Mouse (Mus musculus): ENCODE results near the gene Rab13. TPM values are rescaled to one million over a fixed set of nuclear protein-coding genes. Genes with fewer than 3 reads are reported as not detected.
"Not testable (repeated sequence)": the region's sequence is repeated elsewhere in the genome, so short reads cannot be mapped to it uniquely, and the experiment has no call there.

Gene Rab13
- polyA plus RNA-seq, 1 experiment from 2014 or later: 11.9 TPM

DNA sequence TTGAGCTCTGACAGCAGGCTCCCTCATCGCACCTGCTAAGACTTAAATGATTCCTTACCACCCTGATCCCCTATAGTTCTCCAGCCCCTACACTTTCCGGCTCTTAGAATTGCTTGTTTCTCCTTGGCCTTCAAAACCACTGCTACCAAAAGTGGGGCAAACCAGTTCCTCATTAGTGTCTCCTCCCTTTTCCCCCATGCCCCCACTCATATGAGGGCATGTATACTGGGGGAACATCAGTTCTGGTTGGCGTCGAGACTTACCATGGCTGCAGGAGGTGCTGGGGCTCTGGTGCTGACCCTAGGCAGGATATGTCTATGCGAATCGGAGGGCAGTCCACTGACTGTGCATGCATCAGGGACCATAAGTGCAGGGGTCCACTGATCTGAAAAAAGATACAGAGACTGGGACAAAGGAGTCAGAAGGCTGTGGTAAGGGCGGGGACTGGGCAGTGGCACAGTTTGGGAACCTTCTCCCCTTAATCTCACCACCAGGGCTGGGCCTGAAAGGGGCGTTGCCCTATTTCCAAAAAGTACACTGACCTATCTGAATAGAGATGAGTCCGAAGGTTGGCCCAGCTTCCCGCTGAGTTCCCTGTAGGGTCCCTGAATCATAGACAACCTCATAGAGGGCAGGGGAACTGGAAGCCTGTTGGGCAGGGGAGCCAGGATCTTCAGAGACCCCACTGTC lies 28.3 kb downstream of the Rab13 start:
- Histone ChIP-seq H3K36me3 (ENCODE audit: control insufficient read depth, insufficient read depth, low read length) (no peaks in the 10 kb centered on the region), H3K4me2 (ENCODE audit: low read length) (no peak overlapping the region), H3K27ac (ENCODE audit: low read depth, low read length) (no peak overlapping the region), H3K4me3 (ENCODE audit: low read depth, low read length) (no peak overlapping the region), H3K9ac (ENCODE audit: low read length) (no peak overlapping the region), H3K27me3 (replicated peaks; ENCODE audit: control insufficient read depth, insufficient read depth, low read length) (no peaks in the 10 kb centered on the region), H3K9me3 (replicated peaks; ENCODE audit: control insufficient read depth, low read length) (no peaks in the 10 kb centered on the region), H3K4me1 (ENCODE audit: control insufficient read depth, insufficient read depth, low read length) (peaks cover 11% of the 10 kb centered on the region; the same call in 1 of the 2 replicates)
- DNase-seq (ENCODE audit: low spot score) (no peak), ATAC-seq (no peak)
- WGBS: 87% methylated on average over 10 of the region's 10 CpGs

DNA sequence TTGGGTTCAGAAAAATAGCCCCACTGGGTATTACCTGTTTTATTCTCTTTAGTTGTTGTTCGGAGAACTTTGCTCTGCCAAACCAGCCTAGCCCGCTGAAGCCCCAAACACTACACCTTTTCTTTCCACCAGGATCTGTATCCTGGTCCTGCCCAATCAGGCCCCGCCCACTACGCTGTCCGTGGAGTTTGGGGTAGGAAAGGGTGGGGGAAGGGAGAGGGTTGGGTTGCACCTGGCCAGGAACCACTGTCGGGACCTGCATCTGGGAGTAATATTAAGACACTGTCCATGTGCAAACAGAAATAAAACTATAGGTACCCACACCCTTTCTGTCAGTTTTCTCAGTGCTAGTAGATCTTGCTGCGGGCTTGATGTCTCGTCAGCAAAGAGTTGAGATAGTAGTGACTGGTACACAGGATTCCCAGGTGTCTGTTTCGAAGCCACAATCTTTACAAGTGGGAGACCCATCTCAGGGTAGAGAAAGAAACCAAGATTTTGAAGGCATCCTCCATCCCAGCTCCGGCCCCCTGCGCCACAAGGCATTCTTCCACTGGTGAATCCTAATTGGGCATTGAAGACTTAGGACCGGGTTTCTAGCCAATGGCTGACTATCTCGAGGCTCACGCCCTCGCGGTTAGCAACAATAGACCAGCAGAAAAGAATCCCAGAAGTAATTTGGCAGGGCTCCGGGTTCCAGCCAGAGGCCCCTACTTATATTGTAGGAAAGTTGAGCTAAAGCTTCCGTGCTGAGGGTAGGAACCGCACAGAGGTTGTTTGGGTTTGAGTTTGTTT lies 29.7 kb downstream of the Rab13 start, which contains the start of gene Creb3l4:
Gene Creb3l4, minus strand, starts transcription at position 529 of the 792 bp plus-strand sequence.
- H3K9ac ChIP-seq (ENCODE audit: low read length): peak within 1 kb of the TSS; percentile 22; the same call in 1 of the 2 replicates
- no peaks in the 10 kb centered on the region for H3K9me3 ChIP-seq (replicated peaks; ENCODE audit: control insufficient read depth, low read length)
- H3K27me3 ChIP-seq (replicated peaks; ENCODE audit: control insufficient read depth, insufficient read depth, low read length): no peaks in the 10 kb centered on the region
- under 1% methylated on average over 19 of the region's 19 CpGs for WGBS
- peak within 1 kb of the TSS; percentile 29 for H3K4me3 ChIP-seq (ENCODE audit: low read depth, low read length)
- H3K4me2 ChIP-seq (ENCODE audit: low read length): peak within 1 kb of the TSS; percentile 53
- 0 out of 2 replicates have a peak within 1 kb of the TSS, but pooled peaks have one; percentile 4 for H3K27ac ChIP-seq (ENCODE audit: low read depth, low read length)
- H3K4me1 ChIP-seq (ENCODE audit: control insufficient read depth, insufficient read depth, low read length): peaks cover 14% of the 10 kb centered on the region
- no peaks in the 10 kb centered on the region for H3K36me3 ChIP-seq (ENCODE audit: control insufficient read depth, insufficient read depth, low read length)
- DNase-seq (ENCODE audit: low spot score): peak; percentile 92
- peak; percentile 77 for ATAC-seq

DNA sequence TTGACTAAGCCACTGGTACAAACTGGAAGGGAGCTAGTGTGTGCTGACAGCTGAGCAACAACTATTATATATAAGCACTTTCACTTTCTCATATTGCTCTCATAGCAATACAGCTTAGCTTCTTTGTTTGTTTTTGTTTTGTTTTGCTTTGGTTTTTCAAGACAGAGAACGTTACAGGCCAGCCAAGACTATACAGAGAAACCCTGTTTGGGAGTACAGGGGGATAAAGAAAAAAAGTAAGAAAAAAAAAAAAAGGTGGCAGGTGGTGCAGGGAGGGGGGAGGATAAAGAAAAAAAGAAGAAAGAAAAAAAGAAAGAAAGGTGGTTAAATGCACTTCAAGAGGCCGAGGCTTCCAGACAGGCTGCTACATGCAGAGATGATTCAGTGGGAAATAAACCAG lies 31.9 kb downstream of the Rab13 start:
- ATAC-seq (no peak), DNase-seq (ENCODE audit: low spot score) (no peak)
- peaks cover 18% of the 10 kb centered on the region for H3K4me1 ChIP-seq (ENCODE audit: control insufficient read depth, insufficient read depth, low read length)
- H3K36me3 ChIP-seq (ENCODE audit: control insufficient read depth, insufficient read depth, low read length): no peaks in the 10 kb centered on the region
- no peak overlapping the region for H3K9ac ChIP-seq (ENCODE audit: low read length)
- H3K4me3 ChIP-seq (ENCODE audit: low read depth, low read length): no peak overlapping the region
- WGBS: 57% methylated on average over 2 of the region's 2 CpGs
- no peak overlapping the region for H3K27ac ChIP-seq (ENCODE audit: low read depth, low read length)
- H3K9me3 ChIP-seq (replicated peaks; ENCODE audit: control insufficient read depth, low read length): no peaks in the 10 kb centered on the region
- no peaks in the 10 kb centered on the region for H3K27me3 ChIP-seq (replicated peaks; ENCODE audit: control insufficient read depth, insufficient read depth, low read length)
- H3K4me2 ChIP-seq (ENCODE audit: low read length): no peak overlapping the region

DNA sequence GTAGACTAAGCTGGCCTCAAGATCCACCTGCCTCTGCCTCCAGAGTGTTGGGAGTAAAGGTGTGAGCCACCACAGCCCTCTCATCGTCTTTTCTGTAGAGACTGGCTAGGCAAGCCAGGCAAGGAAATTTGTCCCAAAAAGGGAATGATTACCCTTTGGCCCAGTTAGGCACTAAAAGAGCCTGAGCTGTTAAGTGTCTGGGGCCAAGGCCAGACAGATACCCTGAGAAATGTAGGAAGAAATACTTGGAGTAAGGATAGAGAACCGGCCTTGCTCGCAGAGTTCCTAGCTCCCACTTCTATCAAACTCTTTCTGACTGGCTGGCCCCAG lies 34.1 kb downstream of the Rab13 start:
- H3K27me3 ChIP-seq (replicated peaks; ENCODE audit: control insufficient read depth, insufficient read depth, low read length): no peaks in the 10 kb centered on the region
- no peaks in the 10 kb centered on the region for H3K9me3 ChIP-seq (replicated peaks; ENCODE audit: control insufficient read depth, low read length)
- no peak for DNase-seq (ENCODE audit: low spot score)
- peaks cover 8% of the 10 kb centered on the region; the same call in 1 of the 2 replicates for H3K36me3 ChIP-seq (ENCODE audit: control insufficient read depth, insufficient read depth, low read length)
- H3K27ac ChIP-seq (ENCODE audit: low read depth, low read length): peak overlapping the region; percentile 84
- 3% methylated on average over 3 of the region's 3 CpGs for WGBS
- peak overlapping the region; percentile 55 for H3K4me3 ChIP-seq (ENCODE audit: low read depth, low read length)
- peak overlapping the region; percentile 66 for H3K9ac ChIP-seq (ENCODE audit: low read length)
- H3K4me1 ChIP-seq (ENCODE audit: control insufficient read depth, insufficient read depth, low read length): peaks cover 17% of the 10 kb centered on the region
- ATAC-seq: no peak; the same call in 1 of the 2 replicates
- H3K4me2 ChIP-seq (ENCODE audit: low read length): peak overlapping the region; percentile 91

DNA sequence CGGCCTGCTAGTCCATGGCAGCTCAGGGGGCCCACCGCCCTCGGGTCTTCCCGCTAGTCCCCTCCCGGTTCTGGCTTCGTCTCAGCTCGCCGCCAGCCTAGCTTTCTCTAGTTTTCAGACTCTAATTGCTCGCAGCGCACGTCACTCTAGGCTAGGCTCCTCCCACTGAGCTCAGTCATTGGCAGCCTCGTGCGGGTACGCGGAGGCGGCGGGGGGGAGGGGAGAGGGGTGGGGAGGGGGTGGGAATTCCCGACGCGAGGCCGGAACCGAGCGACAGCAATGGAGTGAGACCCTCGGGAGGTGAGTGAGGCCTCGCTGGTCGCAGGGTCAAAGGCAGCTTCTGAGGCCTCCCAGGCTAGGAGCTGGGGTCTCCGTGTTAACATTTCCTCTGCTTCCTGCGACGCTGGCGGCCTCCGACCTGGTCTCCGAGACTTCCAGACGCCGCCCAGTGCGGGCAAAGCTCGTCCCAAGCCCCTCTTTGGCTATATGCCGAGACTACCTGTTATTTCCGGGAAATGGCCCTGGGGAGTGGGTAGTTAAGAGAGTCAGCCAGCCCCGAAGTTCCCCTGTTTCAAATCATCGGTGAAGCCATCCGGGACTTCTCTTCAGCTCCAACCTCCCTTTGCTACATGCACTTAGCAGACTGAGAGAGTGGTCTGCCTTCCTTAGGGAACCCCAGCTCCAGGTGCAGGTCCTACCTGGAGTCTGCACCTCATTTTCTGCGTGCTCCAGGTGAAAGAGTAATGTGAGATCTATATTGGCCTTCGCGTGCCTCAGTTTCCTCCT lies 34.7 kb downstream of the Rab13 start, which contains the start of gene Slc39a1:
Gene Slc39a1, plus strand, starts transcription at position 213 of the 786 bp plus-strand sequence.
- peak; percentile 96 for ATAC-seq
- H3K36me3 ChIP-seq (ENCODE audit: control insufficient read depth, insufficient read depth, low read length): peaks cover 8% of the 10 kb centered on the region; the same call in 1 of the 2 replicates
- peak within 1 kb of the TSS; percentile 91 for H3K4me2 ChIP-seq (ENCODE audit: low read length)
- peaks cover 11% of the 10 kb centered on the region for H3K4me1 ChIP-seq (ENCODE audit: control insufficient read depth, insufficient read depth, low read length)
- H3K27me3 ChIP-seq (replicated peaks; ENCODE audit: control insufficient read depth, insufficient read depth, low read length): no peaks in the 10 kb centered on the region
- peak within 1 kb of the TSS; percentile 84 for H3K27ac ChIP-seq (ENCODE audit: low read depth, low read length)
- H3K9ac ChIP-seq (ENCODE audit: low read length): peak within 1 kb of the TSS; percentile 66
- H3K4me3 ChIP-seq (ENCODE audit: low read depth, low read length): peak within 1 kb of the TSS; percentile 55
- no peaks in the 10 kb centered on the region for H3K9me3 ChIP-seq (replicated peaks; ENCODE audit: control insufficient read depth, low read length)
- under 1% methylated on average over 35 of the region's 44 CpGs for WGBS
- DNase-seq (ENCODE audit: low spot score): peak; percentile 99

DNA sequence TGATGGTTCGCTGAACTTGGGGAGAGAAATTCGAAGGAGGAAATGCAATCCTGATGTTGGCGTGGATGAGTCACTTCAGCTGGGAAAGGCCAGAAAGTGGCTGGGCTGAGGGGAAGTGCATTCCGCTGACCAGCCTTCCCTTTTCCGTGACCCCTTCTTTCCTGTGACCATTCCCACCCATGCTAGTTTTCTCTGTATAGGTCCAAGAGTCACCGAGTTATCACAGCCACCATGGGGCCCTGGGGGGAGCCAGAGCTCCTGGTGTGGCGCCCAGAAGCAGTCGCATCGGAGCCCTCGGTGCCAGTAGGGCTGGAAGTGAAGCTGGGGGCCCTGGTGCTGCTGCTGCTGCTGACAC lies 35.2 kb downstream of the Rab13 start:
- 7% methylated on average over 10 of the region's 10 CpGs for WGBS
- no peaks in the 10 kb centered on the region for H3K9me3 ChIP-seq (replicated peaks; ENCODE audit: control insufficient read depth, low read length)
- H3K9ac ChIP-seq (ENCODE audit: low read length): peak overlapping the region; percentile 66
- H3K36me3 ChIP-seq (ENCODE audit: control insufficient read depth, insufficient read depth, low read length): peaks cover 8% of the 10 kb centered on the region; the same call in 1 of the 2 replicates
- peak; percentile 5 for DNase-seq (ENCODE audit: low spot score)
- H3K4me1 ChIP-seq (ENCODE audit: control insufficient read depth, insufficient read depth, low read length): peaks cover 8% of the 10 kb centered on the region
- H3K4me2 ChIP-seq (ENCODE audit: low read length): peak overlapping the region; percentile 91
- ATAC-seq: no peak
- H3K27ac ChIP-seq (ENCODE audit: low read depth, low read length): peak overlapping the region; percentile 61; the same call in 1 of the 2 replicates
- no peaks in the 10 kb centered on the region for H3K27me3 ChIP-seq (replicated peaks; ENCODE audit: control insufficient read depth, insufficient read depth, low read length)
- peak overlapping the region; percentile 55 for H3K4me3 ChIP-seq (ENCODE audit: low read depth, low read length)

DNA sequence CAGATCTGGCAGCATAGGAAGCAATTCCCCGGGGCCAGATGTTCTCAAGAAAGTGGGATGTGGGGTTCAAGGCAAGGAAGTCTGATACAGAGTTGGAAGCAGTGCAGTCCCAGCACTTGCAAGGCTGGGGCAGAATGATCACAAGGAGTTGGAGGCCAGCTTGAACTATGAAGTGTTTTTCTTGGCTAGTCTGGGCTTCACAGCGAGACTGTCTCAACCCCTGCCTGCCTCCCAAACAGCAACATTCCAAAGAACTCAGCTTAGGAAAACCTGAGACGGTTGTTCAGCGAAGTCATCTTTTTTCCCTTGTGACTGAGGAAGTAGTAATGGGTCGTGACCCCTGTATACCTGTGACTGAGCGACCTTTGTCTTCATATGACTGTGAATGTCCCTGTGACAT lies 37.3 kb downstream of the Rab13 start:
- Histone ChIP-seq H3K27me3 (replicated peaks; ENCODE audit: control insufficient read depth, insufficient read depth, low read length) (no peaks in the 10 kb centered on the region), H3K4me3 (ENCODE audit: low read depth, low read length) (no peak overlapping the region), H3K4me1 (ENCODE audit: control insufficient read depth, insufficient read depth, low read length) (peaks cover 13% of the 10 kb centered on the region), H3K9me3 (replicated peaks; ENCODE audit: control insufficient read depth, low read length) (no peaks in the 10 kb centered on the region), H3K27ac (ENCODE audit: low read depth, low read length) (no peak overlapping the region), H3K36me3 (ENCODE audit: control insufficient read depth, insufficient read depth, low read length) (peaks cover 8% of the 10 kb centered on the region; the same call in 1 of the 2 replicates), H3K4me2 (ENCODE audit: low read length) (no peak overlapping the region), H3K9ac (ENCODE audit: low read length) (no peak overlapping the region)
- DNase-seq (ENCODE audit: low spot score) (no peak), ATAC-seq (no peak)
- WGBS: 92% methylated on average over 6 of the region's 6 CpGs

DNA sequence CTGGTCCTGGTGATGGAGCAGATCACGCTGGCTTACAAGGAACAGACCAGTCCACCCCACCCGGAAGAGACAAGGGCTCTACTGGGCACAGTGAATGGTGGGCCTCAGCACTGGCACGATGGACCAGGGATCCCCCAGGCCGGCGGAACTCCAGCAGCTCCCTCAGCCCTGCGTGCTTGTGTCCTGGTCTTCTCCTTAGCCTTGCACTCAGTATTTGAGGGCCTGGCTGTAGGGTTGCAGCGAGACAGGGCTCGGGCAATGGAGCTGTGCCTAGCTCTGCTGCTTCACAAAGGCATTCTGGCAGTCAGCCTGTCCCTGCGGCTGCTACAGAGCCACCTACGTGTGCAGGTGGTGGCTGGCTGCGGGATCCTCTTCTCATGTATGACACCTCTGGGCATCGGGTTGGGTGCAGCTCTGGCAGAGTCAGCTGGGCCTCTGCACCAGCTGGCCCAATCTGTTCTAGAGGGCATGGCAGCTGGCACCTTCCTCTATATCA lies 38.3 kb downstream of the Rab13 start:
- not testable (repeated sequence) for H3K4me2 ChIP-seq (ENCODE audit: low read length); H3K9me3 ChIP-seq (replicated peaks; ENCODE audit: control insufficient read depth, low read length); H3K4me3 ChIP-seq (ENCODE audit: low read depth, low read length); H3K9ac ChIP-seq (ENCODE audit: low read length); ATAC-seq; DNase-seq (ENCODE audit: low spot score); H3K27me3 ChIP-seq (replicated peaks; ENCODE audit: control insufficient read depth, insufficient read depth, low read length); H3K27ac ChIP-seq (ENCODE audit: low read depth, low read length)
- WGBS: 95% methylated on average over 9 of the region's 12 CpGs
- Histone ChIP-seq H3K4me1 (ENCODE audit: control insufficient read depth, insufficient read depth, low read length) (peaks cover 13% of the 10 kb centered on the region), H3K36me3 (ENCODE audit: control insufficient read depth, insufficient read depth, low read length) (peaks cover 11% of the 10 kb centered on the region)

Measured in forebrain, embryonic 14.5 days (tissue).